Mouse (Mus musculus): ENCODE measurements around the gene Mgat1. TPM values are rescaled to one million over a fixed set of nuclear protein-coding genes. Genes with fewer than 3 reads are reported as not detected.

Gene Mgat1
- polyA plus RNA-seq, 2 experiments = 64.7 to 83.7 TPM

DNA sequence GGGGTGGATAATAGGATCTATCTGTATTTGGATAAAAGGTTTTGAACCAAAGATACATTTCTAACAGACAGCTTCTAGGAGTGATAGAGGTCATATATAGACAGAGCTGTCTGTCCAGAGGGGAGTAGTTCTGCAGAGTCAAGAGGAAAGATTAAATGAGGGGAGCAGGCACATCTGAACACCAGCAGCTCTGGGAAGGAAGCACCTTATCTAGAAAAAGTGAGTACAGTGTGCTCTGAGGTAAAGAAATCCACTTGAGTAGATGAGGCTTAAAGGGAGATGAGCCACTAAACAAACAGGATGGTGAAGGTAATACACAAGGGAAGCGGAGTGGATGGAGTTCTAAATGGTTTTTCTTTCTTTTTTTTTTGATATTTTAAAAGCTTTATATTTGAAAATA lies 36.5 kb upstream of the Mgat1 start:
- 100% methylated on average over 1 of the region's 1 CpGs for WGBS
- peaks cover 14% of the 10 kb centered on the region for H3K36me3 ChIP-seq (ENCODE audit: control insufficient read depth, insufficient read depth, low read length)

DNA sequence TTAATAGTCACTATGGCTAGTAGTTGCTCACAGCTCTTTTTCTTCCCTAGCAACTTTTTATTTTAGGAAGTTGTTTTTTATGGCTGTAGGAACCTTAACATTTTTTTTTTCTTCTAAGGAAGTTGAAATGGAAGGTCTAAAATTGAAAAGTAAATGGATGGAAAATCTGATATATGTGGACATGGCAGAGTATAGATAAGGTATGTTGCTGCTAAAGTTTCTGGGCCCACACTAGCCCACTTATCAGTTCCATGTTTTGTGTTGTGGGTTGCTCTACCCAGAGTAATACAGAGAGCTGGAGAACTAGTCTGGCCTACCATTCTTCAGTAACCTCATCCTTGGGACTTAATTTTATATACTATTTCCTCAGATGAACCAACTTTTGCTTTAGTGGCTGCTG lies 31.4 kb upstream of the Mgat1 start:
- H3K4me2 ChIP-seq (replicated peaks; ENCODE audit: low read depth, low read length, severe bottlenecking) = no peak overlapping the region
- ATAC-seq (ENCODE audit: low FRiP score, low read depth) (no peak), DNase-seq (ENCODE audit: low spot score) (no peak)
- H3K9me3 ChIP-seq (ENCODE audit: control insufficient read depth, low read length) = no peaks in the 10 kb centered on the region
- H3K4me1 ChIP-seq (ENCODE audit: control insufficient read depth, insufficient read depth, low read length) = no peaks in the 10 kb centered on the region
- no peak overlapping the region for H3K4me3 ChIP-seq (replicated peaks; ENCODE audit: low read length)
- TF ChIP-seq POLR2A (IDR thresholded peaks at IDR 0.05; ENCODE audit: borderline replicate concordance, extremely low read depth, insufficient read depth, insufficient read length) = no peak
- no peak overlapping the region for H3K27ac ChIP-seq (replicated peaks; ENCODE audit: low read depth, low read length)
- peaks cover 44% of the 10 kb centered on the region for H3K36me3 ChIP-seq (ENCODE audit: control insufficient read depth, insufficient read depth, low read length)
- H3K9ac ChIP-seq (ENCODE audit: low read depth, low read length, severe bottlenecking) = no peak overlapping the region
- H3K27me3 ChIP-seq (ENCODE audit: control insufficient read depth, insufficient read depth, low read length) = no peaks in the 10 kb centered on the region

More for the DNA sequence above, 36.5 kb upstream of the Mgat1 start:
- Histone ChIP-seq H3K4me1 (ENCODE audit: control insufficient read depth, insufficient read depth, low read length) (peaks cover 4% of the 10 kb centered on the region), H3K4me3 (replicated peaks; ENCODE audit: low read length) (no peak overlapping the region), H3K9me3 (ENCODE audit: control insufficient read depth, low read length) (no peaks in the 10 kb centered on the region), H3K4me2 (replicated peaks; ENCODE audit: low read depth, low read length, severe bottlenecking) (no peak overlapping the region), H3K9ac (ENCODE audit: low read depth, low read length, severe bottlenecking) (no peak overlapping the region), H3K27me3 (ENCODE audit: control insufficient read depth, insufficient read depth, low read length) (no peaks in the 10 kb centered on the region), H3K27ac (replicated peaks; ENCODE audit: low read depth, low read length) (no peak overlapping the region)
- DNase-seq (ENCODE audit: low spot score) (no peak), ATAC-seq (ENCODE audit: low FRiP score, low read depth) (no peak)
- TF ChIP-seq POLR2A (IDR thresholded peaks at IDR 0.05; ENCODE audit: borderline replicate concordance, extremely low read depth, insufficient read depth, insufficient read length) = no peak

- H3K36me3 ChIP-seq (ENCODE audit: control insufficient read depth, insufficient read depth, low read length) = peaks cover 44% of the 10 kb centered on the region
- no peak for DNase-seq (ENCODE audit: low spot score)
- 95% methylated on average over 1 of the region's 1 CpGs for WGBS
Measured at GRCm38 (mm10) chr11:49213505-49213904, 30.5 kb upstream of the Mgat1 start.

DNA sequence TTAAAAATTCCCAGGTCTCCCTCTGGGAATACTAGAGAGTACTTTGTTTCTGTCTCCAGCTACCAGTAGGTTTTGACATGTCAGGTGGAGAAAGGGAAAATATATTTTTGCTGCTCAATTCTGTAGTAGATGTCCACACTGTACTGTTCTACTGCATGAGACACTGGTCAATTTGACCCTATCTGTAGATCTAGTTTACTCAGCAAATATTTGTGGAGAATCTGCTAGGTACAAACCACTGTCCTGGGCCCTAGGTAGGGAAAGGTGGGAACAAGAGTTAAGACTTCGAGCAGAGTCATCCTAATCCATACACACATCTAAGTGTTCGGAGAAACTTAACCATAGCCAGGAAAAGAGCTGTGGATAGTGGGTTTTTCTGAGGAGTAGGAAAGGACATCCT lies 24.7 kb upstream of the Mgat1 start:
- no peak overlapping the region for H3K27ac ChIP-seq (replicated peaks; ENCODE audit: low read depth, low read length)
- H3K36me3 ChIP-seq (ENCODE audit: control insufficient read depth, insufficient read depth, low read length) = peaks cover 37% of the 10 kb centered on the region
- no peak for TF ChIP-seq POLR2A (IDR thresholded peaks at IDR 0.05; ENCODE audit: borderline replicate concordance, extremely low read depth, insufficient read depth, insufficient read length)

More at GRCm38 (mm10) chr11:49213505-49213904, 30.5 kb upstream of the Mgat1 start:
- no peak for TF ChIP-seq POLR2A (IDR thresholded peaks at IDR 0.05; ENCODE audit: borderline replicate concordance, extremely low read depth, insufficient read depth, insufficient read length)
- Histone ChIP-seq H3K9ac (ENCODE audit: low read depth, low read length, severe bottlenecking) (no peak overlapping the region), H3K4me2 (replicated peaks; ENCODE audit: low read depth, low read length, severe bottlenecking) (no peak overlapping the region), H3K9me3 (ENCODE audit: control insufficient read depth, low read length) (no peaks in the 10 kb centered on the region), H3K4me1 (ENCODE audit: control insufficient read depth, insufficient read depth, low read length) (no peaks in the 10 kb centered on the region), H3K4me3 (replicated peaks; ENCODE audit: low read length) (no peak overlapping the region), H3K27me3 (ENCODE audit: control insufficient read depth, insufficient read depth, low read length) (no peaks in the 10 kb centered on the region), H3K27ac (replicated peaks; ENCODE audit: low read depth, low read length) (no peak overlapping the region)
- ATAC-seq (ENCODE audit: low FRiP score, low read depth) = no peak

GRCm38 (mm10) chr11:49224455-49224854 lies 19.5 kb upstream of the Mgat1 start:
- no peak overlapping the region for H3K4me3 ChIP-seq (replicated peaks; ENCODE audit: low read length)
- no peaks in the 10 kb centered on the region for H3K4me1 ChIP-seq (ENCODE audit: control insufficient read depth, insufficient read depth, low read length)
- 90% methylated on average over 1 of the region's 1 CpGs for WGBS
- no peak overlapping the region for H3K9ac ChIP-seq (ENCODE audit: low read depth, low read length, severe bottlenecking)
- 0 out of 2 replicates have a peak, but pooled peaks cover under 1% of the 10 kb centered on the region for H3K36me3 ChIP-seq (ENCODE audit: control insufficient read depth, insufficient read depth, low read length)
- H3K27ac ChIP-seq (replicated peaks; ENCODE audit: low read depth, low read length) = no peak overlapping the region
- ATAC-seq (ENCODE audit: low FRiP score, low read depth) (no peak), DNase-seq (ENCODE audit: low spot score) (no peak)
- TF ChIP-seq POLR2A (IDR thresholded peaks at IDR 0.05; ENCODE audit: borderline replicate concordance, extremely low read depth, insufficient read depth, insufficient read length) = no peak
- H3K9me3 ChIP-seq (ENCODE audit: control insufficient read depth, low read length) = no peaks in the 10 kb centered on the region
- H3K4me2 ChIP-seq (replicated peaks; ENCODE audit: low read depth, low read length, severe bottlenecking) = no peak overlapping the region
- no peaks in the 10 kb centered on the region for H3K27me3 ChIP-seq (ENCODE audit: control insufficient read depth, insufficient read depth, low read length)

More for the DNA sequence above, 24.7 kb upstream of the Mgat1 start:
- Histone ChIP-seq H3K4me3 (replicated peaks; ENCODE audit: low read length) (no peak overlapping the region), H3K4me1 (ENCODE audit: control insufficient read depth, insufficient read depth, low read length) (no peaks in the 10 kb centered on the region), H3K27me3 (ENCODE audit: control insufficient read depth, insufficient read depth, low read length) (no peaks in the 10 kb centered on the region), H3K9me3 (ENCODE audit: control insufficient read depth, low read length) (no peaks in the 10 kb centered on the region), H3K9ac (ENCODE audit: low read depth, low read length, severe bottlenecking) (no peak overlapping the region), H3K4me2 (replicated peaks; ENCODE audit: low read depth, low read length, severe bottlenecking) (no peak overlapping the region)
- DNase-seq (ENCODE audit: low spot score) (no peak), ATAC-seq (ENCODE audit: low FRiP score, low read depth) (no peak)
- 100% methylated on average over 2 of the region's 2 CpGs for WGBS

DNA sequence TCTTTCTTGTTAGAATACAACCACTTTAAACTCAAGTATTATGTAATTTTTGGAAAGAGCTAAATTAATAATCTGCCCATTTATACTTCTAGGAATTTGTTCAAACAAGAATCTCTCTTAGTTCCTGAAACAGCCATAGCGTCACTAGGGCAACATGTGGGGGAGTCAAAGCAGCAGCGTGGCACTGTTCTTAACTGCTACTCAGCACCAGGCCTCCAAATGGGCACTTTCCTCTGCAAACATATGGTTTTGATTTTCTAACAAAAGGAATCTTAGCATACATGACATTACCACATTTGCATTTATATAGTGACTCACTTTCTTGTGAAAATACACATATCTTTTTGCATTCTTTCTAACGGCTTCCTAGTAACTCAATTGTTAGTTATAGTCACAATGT lies 11.2 kb upstream of the Mgat1 start:
- H3K27me3 ChIP-seq (ENCODE audit: control insufficient read depth, insufficient read depth, low read length) = no peaks in the 10 kb centered on the region
- no peaks in the 10 kb centered on the region for H3K4me1 ChIP-seq (ENCODE audit: control insufficient read depth, insufficient read depth, low read length)
- H3K9ac ChIP-seq (ENCODE audit: low read depth, low read length, severe bottlenecking) = no peak overlapping the region
- ATAC-seq (ENCODE audit: low FRiP score, low read depth) (no peak), DNase-seq (ENCODE audit: low spot score) (peak; percentile 11)
- 45% methylated on average over 3 of the region's 3 CpGs for WGBS
- H3K4me2 ChIP-seq (replicated peaks; ENCODE audit: low read depth, low read length, severe bottlenecking) = no peak overlapping the region
- no peaks in the 10 kb centered on the region for H3K36me3 ChIP-seq (ENCODE audit: control insufficient read depth, insufficient read depth, low read length)
- H3K9me3 ChIP-seq (ENCODE audit: control insufficient read depth, low read length) = no peaks in the 10 kb centered on the region
- H3K27ac ChIP-seq (replicated peaks; ENCODE audit: low read depth, low read length) = no peak overlapping the region
- no peak for TF ChIP-seq POLR2A (IDR thresholded peaks at IDR 0.05; ENCODE audit: borderline replicate concordance, extremely low read depth, insufficient read depth, insufficient read length)
- no peak overlapping the region for H3K4me3 ChIP-seq (replicated peaks; ENCODE audit: low read length)
